Mouse (Mus musculus) limb, embryonic 11.5 days (tissue): ENCODE results near the gene Dnajb6. TPM values are rescaled to one million over a fixed set of nuclear protein-coding genes. Genes with fewer than 3 reads are reported as not detected.

Experiments used
- ATAC-seq: fragments of 200-750 bp; cut with Nextera tagmentation; 2 replicates; pipeline ENCODE4 v1.8.0; 2017; ENCODE audit warnings: low read depth; ENCODE audit not compliant: insufficient number of reproducible peaks, low FRiP score, low TSS enrichment
- DNase-seq: peaks from one replicate; pipeline ENCODE4 v3.0.0-alpha.2; 2015; ENCODE audit warnings: low spot score
- H3K27ac ChIP-seq: fragments of 300-500 bp; sonication (generic); replicated peaks from 2 replicates; pipeline ENCODE4 v1.5.1; 2014; ENCODE audit warnings: low read depth, mild to moderate bottlenecking, low read length
- H3K27me3 ChIP-seq: fragments of 300-500 bp; sonication (generic); 2 replicates; pipeline ENCODE4 v1.6.1; 2014; ENCODE audit warnings: mild to moderate bottlenecking, low read length, mixed read lengths; ENCODE audit not compliant: control insufficient read depth, insufficient read depth
- H3K36me3 ChIP-seq: fragments of 300-500 bp; sonication (generic); 2 replicates; pipeline ENCODE4 v1.6.1; 2014; ENCODE audit warnings: mild to moderate bottlenecking, low read length, moderate library complexity, mixed read lengths; ENCODE audit not compliant: control insufficient read depth, insufficient read depth
- H3K4me1 ChIP-seq: fragments of 300-500 bp; sonication (generic); 2 replicates; pipeline ENCODE4 v1.6.1; 2014; ENCODE audit warnings: low read length, mixed read lengths; ENCODE audit not compliant: control insufficient read depth, insufficient read depth
- H3K4me2 ChIP-seq: fragments of 300-500 bp; sonication (generic); 2 replicates; pipeline ENCODE4 v1.6.1; 2014; ENCODE audit warnings: low read depth, mild to moderate bottlenecking, moderate library complexity; ENCODE audit not compliant: severe bottlenecking
- H3K4me3 ChIP-seq: fragments of 300-500 bp; sonication (generic); 2 replicates; pipeline ENCODE4 v1.5.1; 2014; ENCODE audit warnings: low read depth, low read length
- H3K9ac ChIP-seq: fragments of 300-500 bp; sonication (generic); 2 replicates; pipeline ENCODE4 v1.6.1; 2014; ENCODE audit warnings: mild to moderate bottlenecking, low read length
- H3K9me3 ChIP-seq: fragments of 300-500 bp; sonication (generic); 2 replicates; pipeline ENCODE4 v1.6.1; 2016; ENCODE audit warnings: low read length; ENCODE audit not compliant: control insufficient read depth
- WGBS: fragments of 180-500 bp; shearing (Covaris S2); extraction: QIAGEN DNeasy Blood & Tissue Kit; methylation state at CpG from one replicate; pipeline ENCODE4 v1.1.7; 2014; 5-methylcytosine and 5-hydroxymethylcytosine counted together
- polyA plus RNA-seq: library from polyadenylated mRNA; unstranded; fragments of >200 nt; fragmentation: Nextera tagmentation; extraction: Ambion mirVana; gene quantifications from 2 replicates; pipeline ENCODE4 v1.2.1, GENCODE M21; 2014

The Dnajb6 gene
- polyA plus RNA-seq, 1 experiment from 2014 or later, result 200 TPM

GRCm38 (mm10) chr5:29738076-29738475 lies 2.6 kb downstream of the Dnajb6 start:
- no peak for DNase-seq
- no peak for ATAC-seq
- H3K36me3 ChIP-seq, result no peaks in the 10 kb centered on the region
- 85% methylated on average over 4 of the region's 4 CpGs for WGBS
- H3K27ac ChIP-seq, result no peak overlapping the region
- no peaks in the 10 kb centered on the region for H3K9me3 ChIP-seq
- no peak overlapping the region for H3K4me3 ChIP-seq
- H3K27me3 ChIP-seq, result no peaks in the 10 kb centered on the region
- peaks cover 10% of the 10 kb centered on the region; the same call in 1 of the 2 replicates for H3K4me1 ChIP-seq
- no peak overlapping the region for H3K9ac ChIP-seq
- no peak overlapping the region for H3K4me2 ChIP-seq

- Histone ChIP-seq H3K36me3 (no peaks in the 10 kb centered on the region), H3K27ac (no peak overlapping the region), H3K4me3 (no peak overlapping the region), H3K4me1 (peaks cover 10% of the 10 kb centered on the region; the same call in 1 of the 2 replicates), H3K27me3 (no peaks in the 10 kb centered on the region), H3K9me3 (no peaks in the 10 kb centered on the region), H3K9ac (no peak overlapping the region), H3K4me2 (no peak overlapping the region)
- 80% methylated on average over 1 of the region's 1 CpGs for WGBS
- DNase-seq (no peak), ATAC-seq (no peak)
These were observed 5.2 kb downstream of the Dnajb6 start for GRCm38 (mm10) chr5:29740651-29741050.

- Histone ChIP-seq H3K4me2 (no peak overlapping the region), H3K36me3 (no peaks in the 10 kb centered on the region), H3K9ac (no peak overlapping the region), H3K27ac (no peak overlapping the region), H3K4me1 (peaks cover 10% of the 10 kb centered on the region; the same call in 1 of the 2 replicates), H3K4me3 (no peak overlapping the region), H3K9me3 (no peaks in the 10 kb centered on the region), H3K27me3 (no peaks in the 10 kb centered on the region)
- 89% methylated on average over 4 of the region's 4 CpGs for WGBS
- ATAC-seq (no peak), DNase-seq (no peak)
These were observed 5.6 kb downstream of the Dnajb6 start for GRCm38 (mm10) chr5:29741093-29741492.

GRCm38 (mm10) chr5:29747661-29748060 lies 12.2 kb downstream of the Dnajb6 start:
- DNase-seq, result no peak
- peaks cover 8% of the 10 kb centered on the region; the same call in 1 of the 2 replicates for H3K36me3 ChIP-seq
- no peak overlapping the region for H3K4me2 ChIP-seq
- H3K9ac ChIP-seq, result no peak overlapping the region
- H3K27ac ChIP-seq, result no peak overlapping the region
- H3K9me3 ChIP-seq, result no peaks in the 10 kb centered on the region
- WGBS, result 98% methylated on average over 2 of the region's 2 CpGs
- H3K4me3 ChIP-seq, result no peak overlapping the region
- no peaks in the 10 kb centered on the region for H3K4me1 ChIP-seq
- H3K27me3 ChIP-seq, result no peaks in the 10 kb centered on the region
- no peak for ATAC-seq

GRCm38 (mm10) chr5:29751306-29751705 lies 15.8 kb downstream of the Dnajb6 start:
- H3K9ac ChIP-seq, result no peak overlapping the region
- peaks cover 8% of the 10 kb centered on the region; the same call in 1 of the 2 replicates for H3K36me3 ChIP-seq
- H3K4me2 ChIP-seq, result no peak overlapping the region
- no peaks in the 10 kb centered on the region for H3K27me3 ChIP-seq
- H3K27ac ChIP-seq, result no peak overlapping the region
- ATAC-seq, result no peak
- H3K9me3 ChIP-seq, result no peaks in the 10 kb centered on the region
- no peak overlapping the region for H3K4me3 ChIP-seq
- no peak for DNase-seq
- H3K4me1 ChIP-seq, result no peaks in the 10 kb centered on the region

GRCm38 (mm10) chr5:29752894-29753293 lies 17.4 kb downstream of the Dnajb6 start:
- no peak overlapping the region for H3K4me2 ChIP-seq
- H3K4me3 ChIP-seq, result no peak overlapping the region
- no peak for DNase-seq
- peaks cover 13% of the 10 kb centered on the region; the same call in 1 of the 2 replicates for H3K36me3 ChIP-seq
- ATAC-seq, result no peak
- no peaks in the 10 kb centered on the region for H3K27me3 ChIP-seq
- no peaks in the 10 kb centered on the region for H3K4me1 ChIP-seq
- no peak overlapping the region for H3K27ac ChIP-seq
- H3K9me3 ChIP-seq, result no peaks in the 10 kb centered on the region
- H3K9ac ChIP-seq, result no peak overlapping the region

- Histone ChIP-seq H3K27me3 (no peaks in the 10 kb centered on the region), H3K4me2 (no peak overlapping the region), H3K4me3 (no peak overlapping the region), H3K27ac (no peak overlapping the region), H3K9me3 (no peaks in the 10 kb centered on the region), H3K4me1 (no peaks in the 10 kb centered on the region), H3K36me3 (peaks cover 13% of the 10 kb centered on the region; the same call in 1 of the 2 replicates), H3K9ac (no peak overlapping the region)
- WGBS, result 86% methylated on average over 5 of the region's 5 CpGs
- DNase-seq, result no peak
- no peak for ATAC-seq
These were observed 23.8 kb downstream of the Dnajb6 start for GRCm38 (mm10) chr5:29759318-29759717.

- Histone ChIP-seq H3K9ac (no peak overlapping the region), H3K4me3 (no peak overlapping the region), H3K9me3 (no peaks in the 10 kb centered on the region), H3K4me1 (0 out of 2 replicates have a peak, but pooled peaks cover 2% of the 10 kb centered on the region), H3K27me3 (no peaks in the 10 kb centered on the region), H3K36me3 (peaks cover 5% of the 10 kb centered on the region; the same call in 1 of the 2 replicates), H3K27ac (no peak overlapping the region), H3K4me2 (no peak overlapping the region)
- DNase-seq (no peak), ATAC-seq (no peak)
- WGBS, result 90% methylated on average over 1 of the region's 1 CpGs
These were observed 35.4 kb downstream of the Dnajb6 start for GRCm38 (mm10) chr5:29770935-29771334.

GRCm38 (mm10) chr5:29772038-29772437 lies 36.5 kb downstream of the Dnajb6 start:
- WGBS, result 76% methylated on average over 2 of the region's 2 CpGs
- no peaks in the 10 kb centered on the region for H3K27me3 ChIP-seq
- H3K4me3 ChIP-seq, result no peak overlapping the region
- peaks cover 5% of the 10 kb centered on the region; the same call in 1 of the 2 replicates for H3K36me3 ChIP-seq
- no peak overlapping the region for H3K4me2 ChIP-seq
- no peak for DNase-seq
- H3K4me1 ChIP-seq, result 0 out of 2 replicates have a peak, but pooled peaks cover 2% of the 10 kb centered on the region
- ATAC-seq, result no peak
- H3K27ac ChIP-seq, result no peak overlapping the region
- H3K9me3 ChIP-seq, result no peaks in the 10 kb centered on the region
- H3K9ac ChIP-seq, result no peak overlapping the region
